In the genomic region with DNA sequence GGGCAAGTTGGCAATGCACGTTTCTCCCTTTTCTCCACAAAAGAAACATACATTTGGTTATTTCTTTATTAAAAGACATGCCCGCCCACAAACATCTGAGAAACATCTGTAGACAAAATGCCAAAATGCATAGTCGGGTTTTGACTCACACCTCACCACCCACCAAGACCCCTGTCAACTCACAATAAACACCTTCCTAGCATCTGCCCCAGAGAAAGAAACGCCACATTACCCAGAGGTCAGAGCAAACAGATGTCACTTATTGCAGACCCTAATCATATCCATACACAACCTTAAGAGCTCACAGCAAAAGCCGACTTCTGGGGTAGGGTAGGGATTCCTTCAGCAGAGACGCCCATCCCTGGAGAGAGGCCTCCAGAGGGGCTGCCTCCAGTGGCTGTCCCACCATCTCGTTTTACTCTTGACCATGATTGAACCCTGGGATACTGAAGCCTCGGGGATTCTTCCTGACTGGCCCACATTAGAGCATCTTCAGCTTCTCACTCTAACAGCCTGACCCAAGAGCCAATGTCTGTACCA, we compare ENCODE assay signal across 15 mouse cellular contexts.
"Had no signal": no experiment of that assay in that cellular context is flagged by ENCODE, and none has a peak within 500 bp of the region (broad histone marks: within the 10 kb centered on the region; RNA-seq: fewer than 3 reads in every experiment).

No protein-coding gene starts in this region.

- H3K4me3 ChIP-seq: left cerebral cortex, adult 2 months; limb, embryonic 12.5 days; liver, embryonic 15.5 days; neural tube, embryonic 13.5 days had no signal

- ATAC-seq: lung, postnatal 0 days had no signal

- H3K9ac ChIP-seq: limb, embryonic 12.5 days; liver, embryonic 15.5 days; neural tube, embryonic 13.5 days had no signal

- H3K9me3 ChIP-seq: limb, embryonic 12.5 days; liver, embryonic 15.5 days; neural tube, embryonic 13.5 days had no signal

- H3K36me3 ChIP-seq: limb, embryonic 12.5 days; liver, embryonic 15.5 days; neural tube, embryonic 13.5 days had no signal

- H3K27ac ChIP-seq: left cerebral cortex, adult 2 months; limb, embryonic 12.5 days; liver, embryonic 15.5 days; neural tube, embryonic 13.5 days had no signal

- DNase-seq: kidney, postnatal 10 days; lung, adult 2 months; lung, postnatal 36 days; midbrain, embryonic 14.5 days; retina, postnatal 1 day; right cerebral cortex, postnatal 4 days; spleen, adult 18-20 months; thymus, adult 18-20 months; thymus, postnatal 14 days had no signal

- H3K4me2 ChIP-seq: limb, embryonic 12.5 days; liver, embryonic 11.5 days; liver, embryonic 15.5 days; neural tube, embryonic 13.5 days had no signal

- H3K27me3 ChIP-seq: liver, embryonic 15.5 days; neural tube, embryonic 13.5 days had no signal

- H3K4me1 ChIP-seq: liver, embryonic 15.5 days; neural tube, embryonic 13.5 days had no signal
